In genomic region chr6:86497071-86497815, GRCm38 (mm10) we compare ENCODE assay signal across 8 mouse cellular contexts. TPM values are rescaled to one million over a fixed set of nuclear protein-coding genes. Genes with fewer than 3 reads are reported as not detected.
DNase-seq lines count a peak whose midpoint lies in the region; ATAC-seq and TF ChIP-seq lines count a peak whose summit lies in the region.

No protein-coding gene starts in this region.

- DNase-seq in CD8-positive naive resting alpha-beta T cell, adult 2 months (ENCODE audit: low read depth in 2 of 2, low spot score in 2 of 2) = peak; percentile 13 to 17
- peak; percentile 85 for DNase-seq in kidney, postnatal 0 days (ENCODE audit: low spot score)
- DNase-seq in lung, postnatal 4 days = peak; percentile 59 to 66
- DNase-seq in urinary bladder, postnatal 25 days (ENCODE audit: low spot score) = peak; percentile 26
- DNase-seq in right cerebral cortex, adult 18-20 months = no peak
- DNase-seq in natural killer cell, adult 2 months (ENCODE audit: low spot score in 2 of 2) = no peak

- TF ChIP-seq CTCF in kidney, postnatal 0 days (IDR thresholded peaks at IDR 0.05; ENCODE audit: low read depth) = peak; percentile 45

- peak overlapping the region; percentile 63 for H3K27ac ChIP-seq in heart, embryonic 12.5 days (ENCODE audit: poor library complexity, severe bottlenecking)
- peak overlapping the region; percentile 84 for H3K27ac ChIP-seq in kidney, postnatal 0 days

- H3K9me3 ChIP-seq in heart, embryonic 12.5 days (replicated peaks) = peaks cover 4% of the 10 kb centered on the region
- H3K9me3 ChIP-seq in kidney, postnatal 0 days (replicated peaks; ENCODE audit: low read length) = no peaks in the 10 kb centered on the region

- peak overlapping the region; percentile 63 for H3K4me2 ChIP-seq in heart, embryonic 12.5 days
- H3K4me2 ChIP-seq in kidney, postnatal 0 days (ENCODE audit: low read length) = peak overlapping the region; percentile 56

- H3K4me1 ChIP-seq in heart, embryonic 12.5 days (replicated peaks) = peaks cover 32% of the 10 kb centered on the region
- H3K4me1 ChIP-seq in kidney, postnatal 0 days (replicated peaks; ENCODE audit: insufficient read depth, low read length) = peaks cover 22% of the 10 kb centered on the region

- peak; percentile 49 for ATAC-seq in activated CD4-positive, CD25-positive, alpha-beta regulatory T cell, adult 4 months
- peak; percentile 35; the same call in 1 of the 2 replicates for ATAC-seq in heart, embryonic 12.5 days (ENCODE audit: insufficient number of reproducible peaks, low FRiP score)
- ATAC-seq in kidney, postnatal 0 days (replicated peaks; ENCODE audit: low FRiP score, low read depth) = peak; percentile 59

- no peaks in the 10 kb centered on the region for H3K27me3 ChIP-seq in heart, embryonic 12.5 days (replicated peaks)
- no peaks in the 10 kb centered on the region for H3K27me3 ChIP-seq in kidney, postnatal 0 days (ENCODE audit: insufficient read depth, low read length)

- peak overlapping the region; percentile 29 for H3K4me3 ChIP-seq in heart, embryonic 12.5 days
- H3K4me3 ChIP-seq in kidney, postnatal 0 days (replicated peaks; ENCODE audit: low read depth, low read length) = peak overlapping the region; percentile 30

- WGBS in heart, embryonic 12.5 days = 17% methylated on average over 13 of the region's 13 CpGs
- WGBS in kidney, postnatal 0 days = 8% methylated on average over 13 of the region's 13 CpGs

- no peaks in the 10 kb centered on the region for H3K36me3 ChIP-seq in heart, embryonic 12.5 days
- H3K36me3 ChIP-seq in kidney, postnatal 0 days (ENCODE audit: insufficient read depth, low read length) = no peaks in the 10 kb centered on the region

- peak overlapping the region; percentile 69 for H3K9ac ChIP-seq in heart, embryonic 12.5 days
- peak overlapping the region; percentile 23 for H3K9ac ChIP-seq in kidney, postnatal 0 days (ENCODE audit: low read depth, low read length)

RNA-seq across cellular contexts. Expression of gene Pcbp1, which starts 28.9 kb away (rescaled TPM):
- 10 to 100 TPM; 35.3 to 39.2 TPM for polyA plus RNA-seq in activated CD4-positive, CD25-positive, alpha-beta regulatory T cell, adult 4 months (2017; shearing (Covaris generic))
- polyA plus RNA-seq in heart, embryonic 12.5 days (2016; fragmentation: Nextera tagmentation; extraction: Ambion mirVana) = 415 and 416 TPM in 2 replicates
- 488 and 506 TPM in 2 replicates for polyA plus RNA-seq in kidney, postnatal 0 days (2015; fragmentation: Nextera tagmentation; extraction: Ambion mirVana)

RNA-seq across cellular contexts. Expression of gene C87436, which starts 59.1 kb away (rescaled TPM):
- 10 to 100 TPM; 25.1 to 26.1 TPM for polyA plus RNA-seq in activated CD4-positive, CD25-positive, alpha-beta regulatory T cell, adult 4 months (2017; shearing (Covaris generic))
- polyA plus RNA-seq in heart, embryonic 12.5 days (2016; fragmentation: Nextera tagmentation; extraction: Ambion mirVana) = 16.2 and 18.0 TPM in 2 replicates
- polyA plus RNA-seq in kidney, postnatal 0 days (2015; fragmentation: Nextera tagmentation; extraction: Ambion mirVana) = 22.5 and 23.1 TPM in 2 replicates

Comparison
In these comparisons a context has a peak if more than half of its experiments do, and no peak if none do; other contexts are left out.
1. DNase-seq: peak in CD8-positive naive resting alpha-beta T cell, adult 2 months (2 of 2), kidney, postnatal 0 days (single experiment), lung, postnatal 4 days (2 of 2) and urinary bladder, postnatal 25 days (single experiment); none in right cerebral cortex, adult 18-20 months (single experiment) and natural killer cell, adult 2 months (0 of 2).
2. RNA of gene Pcbp1, which starts 28.9 kb away (polyA plus RNA-seq): 488 to 506 TPM in kidney, postnatal 0 days and 415 to 416 TPM in heart, embryonic 12.5 days; 35.3 to 39.2 TPM in activated CD4-positive, CD25-positive, alpha-beta regulatory T cell, adult 4 months; every median in the first group is over 10 times any median in the second.
3. Peak in every context shown above with its lines, with median percentiles within 50 percentile points of each other: ATAC-seq.